Mouse (Mus musculus): Measurements from ENCODE around the gene Ubap2.

The Ubap2 gene

GRCm38 (mm10) chr4:41260691-41261090 lies 14.3 kb downstream of the Ubap2 start:
- DNase-seq (ENCODE audit: low spot score): no peak

DNA sequence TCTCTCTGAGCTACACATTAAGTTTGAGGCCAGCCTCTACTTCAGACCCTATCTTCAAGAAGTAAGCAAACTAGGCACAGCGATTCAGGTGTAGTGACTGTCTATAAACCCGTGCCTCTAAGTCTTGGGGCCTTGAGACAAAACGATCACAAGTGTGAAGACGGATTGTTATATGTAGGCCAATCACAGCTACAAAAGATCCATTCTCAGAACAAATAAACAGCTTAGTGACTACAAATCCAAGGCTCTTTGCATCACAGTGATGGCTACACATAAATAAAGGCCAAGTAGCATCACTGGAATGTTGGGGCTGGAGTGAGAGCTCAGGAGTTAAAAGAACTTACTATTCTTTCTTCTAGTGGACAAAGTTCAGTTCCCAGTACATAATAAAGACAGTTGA lies 15.9 kb downstream of the Ubap2 start:
- no peak for DNase-seq (ENCODE audit: low spot score)

- peak; percentile 61 for DNase-seq (ENCODE audit: low spot score)
Observed at GRCm38 (mm10) chr4:41257752-41258151, 17.2 kb downstream of the Ubap2 start.

DNA sequence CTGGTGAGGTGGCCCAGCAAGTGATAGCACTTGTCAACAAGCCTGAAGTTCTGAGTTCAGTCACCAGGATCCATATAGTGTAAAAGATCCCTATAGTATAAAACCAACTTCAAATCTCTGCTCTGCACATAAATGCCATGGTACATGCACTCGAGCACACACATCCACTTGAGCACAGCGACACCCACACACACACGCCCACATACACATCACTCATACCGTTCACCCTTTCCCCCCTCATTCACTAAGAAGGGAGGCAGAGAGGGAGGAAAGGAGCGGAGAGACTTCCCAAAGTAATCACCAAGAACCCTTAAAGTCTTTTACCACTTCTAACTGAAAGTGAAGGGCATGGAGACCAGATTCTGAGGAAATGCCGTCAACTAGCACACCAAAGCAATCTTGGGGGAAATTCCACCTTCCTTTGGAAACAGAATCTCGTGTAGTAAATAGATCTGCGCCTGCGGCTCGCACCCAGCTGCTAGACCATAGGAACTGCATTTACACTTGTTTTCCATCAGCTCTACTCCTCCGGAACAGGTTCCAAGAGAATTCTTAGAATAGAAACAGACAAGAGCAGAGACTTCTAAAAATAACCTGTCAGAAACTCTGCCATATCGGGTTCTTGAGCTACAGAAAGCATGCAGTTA lies 19.3 kb downstream of the Ubap2 start:
- no peak for DNase-seq (ENCODE audit: low spot score)

GRCm38 (mm10) chr4:41253756-41254155 lies 21.2 kb downstream of the Ubap2 start:
- no peak for DNase-seq (ENCODE audit: low spot score)

DNA sequence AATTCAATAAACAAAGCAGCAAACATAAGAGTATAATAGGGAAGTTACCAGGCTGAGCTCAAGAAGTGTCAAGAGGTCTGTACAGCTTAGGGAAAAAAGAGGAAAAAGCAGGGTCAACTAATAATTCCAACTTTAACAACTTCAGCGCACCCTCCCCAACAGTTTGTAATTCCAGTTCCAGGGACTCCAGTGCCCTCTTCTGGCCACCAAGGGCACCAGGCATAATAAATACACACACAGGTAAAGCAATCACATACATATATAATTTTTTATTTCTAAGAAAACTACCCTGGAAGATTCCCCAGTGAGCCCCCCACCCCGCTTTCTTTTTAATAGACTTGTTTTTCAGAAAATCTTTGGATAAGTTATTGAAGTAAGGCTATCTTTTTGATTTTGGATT lies 29.5 kb downstream of the Ubap2 start:
- no peak for DNase-seq (ENCODE audit: low spot score)

DNA sequence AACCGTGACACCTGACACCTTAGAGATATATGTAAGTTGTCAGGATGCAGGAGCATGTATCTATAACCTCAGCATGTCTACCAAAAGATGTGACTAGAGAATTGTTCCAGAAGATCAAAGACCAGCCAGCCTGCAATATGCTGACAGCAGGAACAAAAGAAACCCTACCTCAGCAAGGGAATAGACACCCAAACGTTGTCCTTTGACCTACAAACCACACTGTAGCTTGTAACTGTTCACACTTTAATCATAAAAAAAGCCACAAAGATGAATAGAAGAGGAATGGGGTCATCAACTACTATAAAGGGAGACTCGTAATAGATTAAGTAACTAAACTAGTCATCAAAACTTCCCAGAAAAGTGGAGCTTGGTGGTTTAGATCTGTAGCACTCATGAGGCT lies 34.0 kb downstream of the Ubap2 start:
- no peak for DNase-seq (ENCODE audit: low spot score)

DNA sequence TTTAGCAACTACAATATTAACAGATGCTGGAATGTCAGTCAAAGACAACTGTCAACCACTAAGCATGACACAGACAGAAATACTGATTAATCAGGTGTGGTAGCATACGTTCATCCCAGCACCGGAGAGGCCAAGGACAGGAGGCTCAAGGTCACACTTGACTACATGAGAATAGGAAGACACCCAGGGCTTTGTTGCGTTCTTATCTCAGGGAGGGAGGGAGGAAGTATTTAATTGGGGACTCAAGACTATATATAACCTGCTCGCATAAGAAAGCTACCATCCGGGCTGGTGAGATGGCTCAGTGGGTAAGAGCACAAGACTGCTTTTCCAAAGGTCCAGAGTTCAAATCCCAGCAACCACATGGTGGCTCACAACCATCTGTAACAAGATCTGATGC lies 39.3 kb downstream of the Ubap2 start:
- DNase-seq (ENCODE audit: low spot score): peak; percentile 7

- no peak for DNase-seq (ENCODE audit: low spot score)
Observed at GRCm38 (mm10) chr4:41226351-41226750, 48.6 kb downstream of the Ubap2 start.

DNA sequence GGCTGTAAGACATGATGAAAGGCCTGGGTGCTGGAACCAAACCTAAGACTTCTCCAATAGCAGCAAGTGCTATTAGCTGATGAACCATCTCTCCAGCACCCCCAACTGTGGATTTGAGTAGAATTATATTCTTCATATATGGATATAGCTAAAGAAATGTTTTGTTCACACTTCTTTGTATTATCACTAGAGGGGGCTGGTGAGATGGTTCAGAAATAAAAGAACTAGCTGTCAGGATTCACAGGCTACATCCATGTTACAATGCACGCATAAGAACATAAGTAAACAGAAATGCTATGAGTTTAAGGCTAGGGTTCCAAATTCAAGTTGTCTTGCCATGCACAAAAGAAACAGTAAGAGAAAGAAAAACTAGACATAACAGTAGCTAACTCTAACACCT lies 49.5 kb downstream of the Ubap2 start:
- no peak for DNase-seq (ENCODE audit: low spot score)

DNA sequence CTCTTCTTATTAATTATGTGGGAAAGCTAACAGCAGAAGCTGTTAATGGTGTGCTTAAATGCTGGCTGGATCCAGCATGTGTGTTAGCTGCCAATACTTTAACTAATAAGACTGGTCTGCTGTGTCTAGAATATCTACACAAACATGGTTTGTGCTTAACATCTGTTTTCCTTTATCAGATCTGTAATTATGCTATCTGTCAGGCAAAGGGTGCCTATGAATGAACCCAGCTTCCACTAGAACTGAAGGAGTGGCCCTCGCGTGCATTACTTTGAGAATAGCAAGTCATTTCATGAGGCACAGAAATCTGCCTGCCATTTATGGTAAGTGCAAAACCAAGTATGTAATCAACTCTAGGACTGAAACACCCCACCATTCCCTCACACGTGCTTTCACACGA lies 66.9 kb downstream of the Ubap2 start:
- DNase-seq (ENCODE audit: low spot score): no peak

DNA sequence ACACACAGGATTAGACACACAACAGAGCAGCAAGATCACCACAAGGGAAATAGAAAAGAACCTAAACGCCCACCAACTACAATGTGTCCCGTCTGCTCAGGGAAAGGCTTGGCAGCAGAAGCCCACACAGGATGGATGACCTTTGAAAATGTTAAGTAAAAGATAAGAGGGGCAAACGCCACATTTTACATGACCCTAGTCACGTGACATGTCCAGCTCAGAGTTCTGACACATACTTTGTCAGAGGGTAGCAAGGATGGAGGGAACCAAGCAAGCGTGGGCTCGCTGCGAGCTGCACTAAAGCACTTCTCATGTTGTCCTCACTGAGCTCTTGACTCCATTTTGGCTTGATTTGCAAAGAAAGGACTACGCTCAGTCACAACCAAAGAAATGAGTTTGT lies 69.2 kb downstream of the Ubap2 start:
- no peak for DNase-seq (ENCODE audit: low spot score)

DNA sequence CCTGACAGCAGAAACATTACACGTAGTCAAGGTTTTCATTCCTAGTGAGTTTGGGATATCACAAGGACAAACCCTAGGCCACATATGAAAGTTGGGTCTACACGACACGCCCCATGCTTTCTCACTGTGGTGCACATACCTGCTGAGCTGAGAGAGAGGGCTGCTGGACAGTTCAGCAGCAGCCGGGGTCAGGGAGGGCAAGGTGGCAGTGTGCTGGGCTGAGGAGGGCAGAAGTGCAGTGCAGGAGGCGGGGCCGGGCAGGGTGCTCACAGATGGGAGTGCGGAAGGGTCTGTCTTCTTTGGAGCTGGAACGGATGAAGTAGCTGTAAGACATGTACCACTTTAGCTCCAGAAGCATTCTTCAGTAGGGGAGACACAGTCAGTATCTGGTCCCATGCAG lies 72.8 kb downstream of the Ubap2 start:
- DNase-seq (ENCODE audit: low spot score): no peak

DNA sequence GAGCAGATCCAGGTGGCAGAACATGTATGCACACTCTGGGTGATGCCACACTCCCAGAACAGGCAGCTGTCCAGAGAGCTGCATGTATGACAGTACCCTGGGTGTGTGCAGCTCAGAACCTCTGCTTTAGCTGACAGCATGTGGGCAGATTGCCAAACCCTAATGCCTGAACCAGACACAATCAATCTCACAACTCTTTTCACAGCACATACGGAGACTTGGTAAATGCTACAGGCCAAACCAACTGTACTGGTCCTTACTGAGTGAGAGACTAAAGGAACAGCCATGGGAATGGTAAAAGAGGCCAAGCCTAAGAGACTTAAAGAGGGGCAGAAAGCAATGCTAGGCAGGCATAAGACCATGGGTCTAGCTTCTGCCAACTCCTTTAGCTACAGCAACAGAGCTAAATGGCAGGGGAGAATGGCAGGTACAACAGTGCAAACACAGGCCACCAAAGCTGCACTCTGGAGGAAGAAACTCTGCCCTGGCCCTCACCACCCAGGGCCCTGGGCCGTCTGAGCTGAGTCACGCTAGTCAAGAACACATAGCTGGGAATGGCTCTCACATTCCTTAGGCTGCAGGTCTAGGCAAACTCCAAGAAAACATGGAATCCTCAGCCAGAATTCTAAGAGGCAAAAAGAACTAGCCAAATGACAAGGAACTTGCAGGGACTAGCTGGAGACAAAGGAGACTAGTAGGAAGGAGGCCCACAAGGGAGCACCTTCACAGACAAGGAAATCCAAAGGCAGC lies 77.9 kb downstream of the Ubap2 start:
- DNase-seq (ENCODE audit: low spot score): no peak

GRCm38 (mm10) chr4:41195328-41195727 lies 79.6 kb downstream of the Ubap2 start:
- DNase-seq (ENCODE audit: low spot score): no peak

DNA sequence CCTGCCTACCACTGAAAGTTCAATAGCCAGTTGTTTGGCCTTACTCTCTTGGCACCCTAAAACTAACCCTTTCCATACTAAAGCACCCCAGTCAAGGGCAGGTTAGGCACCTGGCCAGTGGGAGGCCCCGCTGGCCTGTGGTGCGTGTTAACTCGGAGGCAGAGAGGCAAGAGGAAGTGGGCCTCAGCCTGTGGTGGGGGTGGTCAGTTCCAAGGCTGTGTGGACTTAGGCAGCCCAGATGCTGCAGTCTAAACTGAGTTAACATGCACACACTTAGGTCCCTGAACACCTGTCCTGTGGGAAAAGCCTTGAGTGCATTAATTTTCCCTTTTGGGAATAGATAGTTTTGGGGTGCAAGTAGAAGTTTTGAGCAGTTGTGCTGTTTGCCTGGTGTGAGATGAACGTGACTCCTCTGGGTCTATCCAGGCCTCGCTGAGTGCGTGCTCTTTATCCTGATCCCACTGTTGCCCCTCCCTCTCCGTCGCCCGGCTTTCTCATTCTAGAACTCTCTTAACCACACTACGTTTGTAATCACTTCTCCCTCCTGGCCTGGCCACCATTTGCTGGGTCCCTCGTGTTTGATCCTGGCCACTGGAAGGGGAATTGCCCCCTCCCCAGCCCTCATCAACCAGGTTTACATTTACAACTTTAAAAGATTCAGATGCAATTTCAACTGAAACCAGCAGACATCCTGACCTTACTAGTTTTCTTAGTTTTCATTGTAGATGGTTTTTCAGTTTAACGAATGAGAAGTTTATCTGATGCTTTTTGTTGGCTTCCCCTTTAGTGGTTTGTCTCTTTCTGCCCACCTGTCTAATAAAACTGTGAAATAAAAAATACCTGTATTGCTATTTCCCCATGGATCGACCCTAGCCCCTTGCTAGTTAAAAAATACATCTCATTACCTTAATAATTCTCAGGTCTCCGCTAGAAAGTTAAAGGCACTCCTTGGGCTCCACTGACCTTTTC lies 82.1 kb downstream of the Ubap2 start:
- DNase-seq (ENCODE audit: low spot score): no peak

GRCm38 (mm10) chr4:41189809-41190208 lies 85.1 kb downstream of the Ubap2 start:
- DNase-seq (ENCODE audit: low spot score): no peak

- DNase-seq (ENCODE audit: low spot score): no peak
Observed at GRCm38 (mm10) chr4:41179825-41180725, 94.9 kb downstream of the Ubap2 start.

- no peak for DNase-seq (ENCODE audit: low spot score)
Observed at GRCm38 (mm10) chr4:41174631-41175030, 100.3 kb downstream of the Ubap2 start.

- DNase-seq (ENCODE audit: low spot score): no peak
Observed at GRCm38 (mm10) chr4:41170970-41171369, 104.0 kb downstream of the Ubap2 start.

GRCm38 (mm10) chr4:41165693-41166475 lies 109.1 kb downstream of the Ubap2 start:
- peak; percentile 28 for DNase-seq (ENCODE audit: low spot score)
